Mouse (Mus musculus) lung, adult 18-20 months (tissue): ENCODE measurements around the gene Cars2.
"Not testable (repeated sequence)": the region's sequence is repeated elsewhere in the genome, so short reads cannot be mapped to it uniquely, and the experiment has no call there.

Source experiments
- DNase-seq, 2 experiments: peaks; one replicate each; pipeline ENCODE4 v3.0.0; 2022; ENCODE audit warnings: mixed read lengths in 2 of 2

The Cars2 gene

GRCm38 (mm10) chr8:11470694-11471093 is 79.9 kb downstream of the Cars2 start:
- no peak for DNase-seq

- peak; percentile 58 to 65 for DNase-seq
Measured at GRCm38 (mm10) chr8:11469095-11469494, 81.5 kb downstream of the Cars2 start.

DNA sequence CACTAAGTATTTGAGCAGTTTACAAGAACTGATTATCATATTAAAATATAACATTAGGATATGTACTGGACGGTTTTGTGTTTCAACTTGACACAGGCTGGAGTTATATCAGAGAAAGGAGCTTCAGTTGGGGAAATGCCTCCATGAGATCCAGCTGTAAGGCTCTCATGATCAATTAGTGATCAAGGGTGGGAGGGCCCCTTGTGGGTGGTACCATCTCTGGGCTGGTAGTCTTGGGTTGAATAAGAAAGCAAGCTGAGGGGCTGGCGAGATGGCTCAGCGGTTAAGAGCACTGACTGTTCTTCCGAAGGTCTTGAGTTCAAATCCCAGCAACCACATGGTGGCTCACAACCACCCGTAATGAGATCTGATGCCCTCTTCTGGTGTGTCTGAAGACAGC is 84.1 kb downstream of the Cars2 start:
- not testable (repeated sequence) for DNase-seq

DNA sequence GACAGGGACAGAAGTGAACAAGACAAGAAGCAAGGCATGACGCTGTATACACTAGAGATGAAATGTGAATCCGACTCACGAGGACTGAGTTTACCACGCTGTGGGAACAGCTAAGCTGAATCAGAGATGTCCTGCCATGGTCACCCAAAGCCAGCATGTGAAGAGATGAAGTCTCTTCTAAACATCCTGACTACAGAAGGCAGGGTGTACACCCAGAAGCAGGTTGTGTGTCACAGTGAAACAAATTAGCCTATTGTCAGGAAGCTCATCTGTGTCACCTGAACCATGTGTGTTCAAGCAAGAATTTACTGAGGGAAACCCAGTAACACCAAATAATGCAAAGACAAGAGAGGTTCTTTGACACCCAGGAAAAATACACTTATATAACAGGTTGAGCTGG is 85.0 kb downstream of the Cars2 start:
- no peak for DNase-seq

DNA sequence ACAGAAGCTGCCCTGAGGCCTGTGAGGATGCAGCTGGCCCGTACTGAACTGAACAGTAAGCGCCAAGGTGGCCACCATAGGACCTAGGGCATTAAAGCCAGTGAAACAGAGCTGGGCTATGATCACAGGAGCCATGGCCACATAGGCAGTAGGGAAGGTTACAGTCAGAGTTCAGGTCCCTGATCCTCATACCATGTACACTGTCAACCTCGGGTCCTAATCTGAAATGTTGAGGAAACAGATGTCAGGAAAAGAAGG is 85.9 kb downstream of the Cars2 start:
- DNase-seq = no peak
